Mouse (Mus musculus) CH12.LX (cell line): Measurements from ENCODE around the gene Cfap70.

Experiments
- CHD2 ChIP-seq: IDR thresholded peaks from 2 replicates; pipeline ENCODE4 v1.6.1; 2011; ENCODE audit warnings: low read length, improper control_type of control experiment
- CTCF ChIP-seq, 2 experiments: IDR thresholded peaks in 1 of 2; conservative IDR thresholded peaks in 1 of 2; 2 replicates each; pipeline ENCODE4 v1.5.1; 2011 to 2012; ENCODE audit warnings: low read depth in 2 of 2, low read length in 2 of 2, improper control_type of control experiment in 1 of 2, inconsistent platforms in 1 of 2, mild to moderate bottlenecking in 1 of 2, moderate library complexity in 1 of 2
- E2F4 ChIP-seq: IDR thresholded peaks from 2 replicates; pipeline ENCODE4 v1.6.1; 2011; ENCODE audit warnings: low read depth, low read length, improper control_type of control experiment; ENCODE audit not compliant: insufficient replicate concordance
- EP300 ChIP-seq: IDR thresholded peaks from 2 replicates; pipeline ENCODE4 v1.6.1; 2011; ENCODE audit warnings: low read length, improper control_type of control experiment
- MAX ChIP-seq: IDR thresholded peaks from 2 replicates; pipeline ENCODE4 v1.6.1; 2011; ENCODE audit warnings: low read length, improper control_type of control experiment
- NELFE ChIP-seq: IDR thresholded peaks from 2 replicates; pipeline ENCODE4 v1.6.1; 2011; ENCODE audit warnings: low read depth, low read length, improper control_type of control experiment
- POLR2A ChIP-seq: IDR thresholded peaks from 2 replicates; pipeline ENCODE4 v1.6.1; 2011; ENCODE audit warnings: low read depth, mild to moderate bottlenecking, improper control_type of control experiment, low read length
- POLR2AphosphoS2 ChIP-seq: IDR thresholded peaks from 2 replicates; pipeline ENCODE4 v1.6.1; 2011; ENCODE audit warnings: low read depth, low read length, improper control_type of control experiment
- RCOR1 ChIP-seq: conservative IDR thresholded peaks from 2 replicates; pipeline ENCODE4 v1.6.1; 2012; ENCODE audit warnings: low read depth, mild to moderate bottlenecking, inconsistent platforms, low read length, improper control_type of control experiment
- UBTF ChIP-seq: IDR thresholded peaks from 2 replicates; pipeline ENCODE4 v1.6.1; 2012; ENCODE audit warnings: low read depth, mild to moderate bottlenecking, inconsistent platforms, low read length, improper control_type of control experiment, moderate library complexity
- USF1 ChIP-seq: IDR thresholded peaks from 2 replicates; pipeline ENCODE4 v1.6.1; 2014; ENCODE audit warnings: low read depth, mild to moderate bottlenecking, inconsistent platforms, low read length, improper control_type of control experiment
- ZMIZ1 ChIP-seq: IDR thresholded peaks from 2 replicates; pipeline ENCODE4 v1.6.1; 2012; ENCODE audit warnings: low read depth, mild to moderate bottlenecking, inconsistent platforms, low read length, improper control_type of control experiment

DNA sequence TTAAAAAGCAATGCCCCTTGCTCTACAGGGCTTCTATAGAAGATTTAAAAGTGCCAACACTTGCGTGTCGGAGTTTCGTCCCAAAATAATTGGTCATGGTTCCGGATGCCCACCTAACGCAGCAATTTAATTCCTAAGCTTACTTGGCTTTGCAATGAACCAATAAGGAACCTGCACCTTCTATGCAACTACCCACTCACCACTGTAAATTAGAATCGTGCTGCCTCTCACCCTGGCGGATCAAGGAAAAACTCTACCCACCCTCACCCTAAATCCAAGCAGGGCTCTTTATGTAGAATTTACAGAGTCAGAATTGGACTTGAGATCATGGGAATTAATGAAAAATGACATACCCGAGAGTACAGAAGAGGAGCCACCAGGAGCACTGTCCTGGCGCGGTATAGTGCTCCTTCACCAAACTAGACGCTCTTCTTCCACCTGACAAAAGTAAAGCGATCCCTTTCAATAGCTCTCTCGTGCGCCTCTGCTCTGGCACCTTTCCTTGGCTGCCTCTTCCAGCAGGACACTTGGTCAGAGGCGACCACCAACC lies 104.5 kb downstream of the Cfap70 start:
- TF ChIP-seq CTCF (conservative IDR thresholded peaks at IDR 0.05 in 1 of 2, IDR thresholded peaks at IDR 0.05 in 1 of 2; ENCODE audit: low read depth in 2 of 2, low read length in 2 of 2) (no peak), ZMIZ1 (no peak), E2F4 (no peak), MAX (no peak), POLR2AphosphoS2 (no peak), EP300 (no peak), POLR2A (no peak), USF1 (no peak), UBTF (no peak), RCOR1 (no peak), CHD2 (no peak), NELFE (no peak)
